Comparison of ENCODE assay signal across 24 mouse cellular contexts in genomic region chr7:144366133-144366532, GRCm38 (mm10).
DNase-seq lines count a peak whose midpoint lies in the region; ATAC-seq lines count a peak whose summit lies in the region.
"Had no signal": no experiment of that assay in that cellular context is flagged by ENCODE, and none has a peak within 500 bp of the region (broad histone marks: within the 10 kb centered on the region; RNA-seq: fewer than 3 reads in every experiment).

No protein-coding gene starts in this region.

- peak; percentile 26 for DNase-seq in right cerebral cortex, adult 18-20 months
- no peak for DNase-seq in right cerebral cortex, postnatal 36 days (ENCODE audit: low spot score in 2 of 2)
- DNase-seq in 3T3-L1 (ENCODE audit: low read depth, low spot score): peak; percentile 41
- DNase-seq in layer of hippocampus, adult 18-20 months (ENCODE audit: low spot score in 2 of 2): peak; percentile 58 to 71
- peak; percentile 35 to 42 for DNase-seq in layer of hippocampus, postnatal 14 days (ENCODE audit: low spot score in 2 of 2)
- no peak for DNase-seq in kidney, adult 9 months
- DNase-seq in embryo, embryonic 10.5 days (ENCODE audit: low spot score): no peak
- DNase-seq: adrenal gland, adult 8-10 months; B cell, adult 2 months; cerebellum, adult 11 months; cerebellum, adult 9-10 months; cerebellum, postnatal 36 days; embryo, embryonic 11 days; forebrain, postnatal 0 days; heart, adult 2 months; heart, postnatal 10 days; kidney, adult 18-20 months; kidney, postnatal 36 days; lung, postnatal 36 days; right cerebral cortex, postnatal 25 days; spleen, adult 18-20 months; thymus, postnatal 25 days had no signal

- no peak for ATAC-seq in activated CD4-positive, CD25-positive, alpha-beta regulatory T cell, adult 4 months
- ATAC-seq: forebrain, postnatal 0 days; midbrain, embryonic 16.5 days had no signal

Comparison
In these comparisons a context has a peak if more than half of its experiments do, and no peak if none do; other contexts are left out.
1. DNase-seq: peak in right cerebral cortex, adult 18-20 months (single experiment), 3T3-L1 (single experiment), layer of hippocampus, adult 18-20 months (2 of 2) and layer of hippocampus, postnatal 14 days (2 of 2); none in right cerebral cortex, postnatal 36 days (0 of 2), kidney, adult 9 months (single experiment) and embryo, embryonic 10.5 days (single experiment).